Mouse (Mus musculus): Measurements from ENCODE around the gene Serinc5. TPM values are rescaled to one million over a fixed set of nuclear protein-coding genes. Genes with fewer than 3 reads are reported as not detected.

Gene Serinc5
- polyA plus RNA-seq, 1 experiment from 2014 or later = 10.6 TPM

DNA sequence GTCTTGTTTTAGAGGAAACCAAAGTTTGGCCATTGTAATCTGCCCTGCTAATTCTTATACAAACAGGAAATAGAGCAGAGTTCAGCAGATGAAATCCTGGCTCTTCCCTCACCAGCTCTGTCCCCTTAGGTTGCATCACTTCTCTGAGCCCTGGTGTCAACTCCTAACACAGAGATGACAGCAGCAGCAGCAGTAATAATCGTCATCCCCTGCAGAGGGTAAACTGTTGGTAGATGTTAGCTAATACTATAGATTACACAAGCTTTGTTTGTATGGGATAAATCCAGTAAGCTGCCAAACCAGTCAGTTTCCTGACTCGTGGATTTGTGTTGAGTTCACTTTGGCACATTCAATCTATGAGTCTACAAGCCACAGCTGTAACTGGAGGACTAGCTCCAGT lies 40.1 kb downstream of the Serinc5 start:
- Histone ChIP-seq H3K9me3 (replicated peaks) (no peaks in the 10 kb centered on the region), H3K4me3 (no peak overlapping the region), H3K4me1 (peaks cover 13% of the 10 kb centered on the region), H3K36me3 (no peaks in the 10 kb centered on the region), H3K27me3 (ENCODE audit: low read depth, poor library complexity, severe bottlenecking) (no peaks in the 10 kb centered on the region), H3K27ac (replicated peaks) (no peak overlapping the region)
- DNase-seq (ENCODE audit: low spot score) = no peak
- WGBS = 73% methylated on average over 2 of the region's 2 CpGs

DNA sequence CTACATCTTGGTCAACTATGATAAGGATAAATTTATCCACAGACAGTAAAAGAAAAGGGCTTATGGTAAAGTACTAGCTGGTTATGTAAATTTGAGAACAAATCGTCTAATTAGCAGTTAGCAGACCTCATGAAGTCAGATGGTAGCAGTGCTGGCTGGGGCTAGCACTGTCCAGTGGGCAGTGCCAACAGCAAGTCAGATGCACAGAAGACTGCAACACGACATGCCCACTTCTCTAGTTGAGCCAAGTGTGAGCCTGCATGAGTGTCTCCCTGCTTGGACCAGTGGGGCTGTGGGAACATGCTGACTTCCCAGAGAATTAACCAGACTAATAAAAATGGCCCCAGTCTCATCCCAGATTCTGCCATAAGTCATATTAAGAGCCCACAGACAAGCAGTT lies 41.6 kb downstream of the Serinc5 start:
- Histone ChIP-seq H3K4me3 (no peak overlapping the region), H3K27ac (replicated peaks) (no peak overlapping the region), H3K36me3 (no peaks in the 10 kb centered on the region), H3K9me3 (replicated peaks) (no peaks in the 10 kb centered on the region), H3K27me3 (ENCODE audit: low read depth, poor library complexity, severe bottlenecking) (no peaks in the 10 kb centered on the region), H3K4me1 (peaks cover 20% of the 10 kb centered on the region)
- WGBS = 74% methylated on average over 2 of the region's 2 CpGs
- no peak for DNase-seq (ENCODE audit: low spot score)

DNA sequence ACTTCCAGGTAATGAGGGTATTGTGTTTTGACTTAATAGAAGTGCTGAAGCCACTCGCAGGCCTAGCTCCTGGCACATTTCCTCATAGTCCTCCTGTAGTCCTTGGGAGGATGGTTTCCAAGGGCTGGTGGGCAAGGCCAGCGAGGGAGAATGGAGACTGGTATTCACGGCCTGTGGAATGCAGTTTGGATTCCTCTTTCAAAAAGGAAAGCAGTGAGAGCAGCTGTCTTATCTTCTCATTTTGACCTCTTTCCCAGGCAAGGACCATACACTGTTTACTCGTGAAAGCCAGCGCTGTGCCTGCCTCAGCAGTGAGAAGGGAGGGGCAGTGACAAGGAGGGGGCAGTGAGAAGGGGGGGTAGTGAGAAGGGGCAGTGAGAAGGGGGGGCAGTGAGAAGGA lies 42.4 kb downstream of the Serinc5 start:
- H3K36me3 ChIP-seq = no peaks in the 10 kb centered on the region
- H3K9me3 ChIP-seq (replicated peaks) = no peaks in the 10 kb centered on the region
- H3K27ac ChIP-seq (replicated peaks) = peak overlapping the region; percentile 49
- H3K4me1 ChIP-seq = peaks cover 28% of the 10 kb centered on the region
- 40% methylated on average over 5 of the region's 5 CpGs for WGBS
- H3K27me3 ChIP-seq (ENCODE audit: low read depth, poor library complexity, severe bottlenecking) = no peaks in the 10 kb centered on the region
- no peak for DNase-seq (ENCODE audit: low spot score)
- no peak overlapping the region for H3K4me3 ChIP-seq

DNA sequence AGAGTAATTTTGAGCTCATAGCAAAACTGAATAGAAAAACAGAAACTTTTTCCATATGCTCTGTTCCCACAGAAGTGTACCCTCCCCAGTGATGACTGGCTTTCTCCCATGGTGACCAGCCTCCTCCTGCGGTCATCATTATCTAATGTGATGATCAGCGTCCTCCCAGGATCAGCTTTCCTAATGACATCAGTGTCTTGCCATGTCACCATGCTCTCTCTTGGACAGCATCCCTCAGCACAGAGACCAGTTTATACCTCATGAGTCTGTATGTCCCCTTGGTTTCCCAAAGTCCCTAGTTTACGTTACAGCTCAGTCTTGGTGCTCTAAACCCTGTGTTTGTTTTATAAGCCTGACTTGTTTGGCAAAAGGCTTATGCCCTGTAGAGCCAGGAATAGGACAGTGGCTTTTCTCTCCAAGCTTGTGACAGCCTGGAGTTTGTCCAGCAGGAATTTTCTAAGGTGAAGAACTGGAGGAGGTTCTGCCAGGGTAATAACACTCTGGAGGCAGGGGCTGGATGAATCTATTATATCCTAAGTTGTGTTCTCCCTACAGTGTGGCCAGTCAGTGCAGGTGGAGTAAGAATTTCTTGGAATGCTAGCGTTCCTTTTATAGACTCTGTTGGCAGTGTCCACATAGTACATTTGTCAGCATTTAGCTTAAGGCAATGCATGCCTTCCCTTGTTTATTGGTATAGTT lies 46.1 kb downstream of the Serinc5 start:
- Histone ChIP-seq H3K4me1 (peaks cover 30% of the 10 kb centered on the region), H3K27ac (replicated peaks) (no peak overlapping the region), H3K4me3 (no peak overlapping the region), H3K36me3 (peaks cover 7% of the 10 kb centered on the region; the same call in 1 of the 2 replicates), H3K27me3 (ENCODE audit: low read depth, poor library complexity, severe bottlenecking) (no peaks in the 10 kb centered on the region), H3K9me3 (replicated peaks) (no peaks in the 10 kb centered on the region)
- DNase-seq (ENCODE audit: low spot score) = no peak
- 74% methylated on average over 4 of the region's 4 CpGs for WGBS

- no peak overlapping the region for H3K4me3 ChIP-seq
- H3K36me3 ChIP-seq = peaks cover 7% of the 10 kb centered on the region; the same call in 1 of the 2 replicates
- DNase-seq (ENCODE audit: low spot score) = no peak
- H3K27me3 ChIP-seq (ENCODE audit: low read depth, poor library complexity, severe bottlenecking) = no peaks in the 10 kb centered on the region
- WGBS = 85% methylated on average over 3 of the region's 3 CpGs
- peaks cover 25% of the 10 kb centered on the region for H3K4me1 ChIP-seq
- H3K9me3 ChIP-seq (replicated peaks) = no peaks in the 10 kb centered on the region
- H3K27ac ChIP-seq (replicated peaks) = no peak overlapping the region
These were observed 48.7 kb downstream of the Serinc5 start for GRCm38 (mm10) chr13:92659611-92660010.

GRCm38 (mm10) chr13:92662555-92663286 lies 51.8 kb downstream of the Serinc5 start:
- Histone ChIP-seq H3K27me3 (ENCODE audit: low read depth, poor library complexity, severe bottlenecking) (no peaks in the 10 kb centered on the region), H3K27ac (replicated peaks) (no peak overlapping the region), H3K4me1 (peaks cover 15% of the 10 kb centered on the region), H3K36me3 (peaks cover 7% of the 10 kb centered on the region; the same call in 1 of the 2 replicates), H3K9me3 (replicated peaks) (no peaks in the 10 kb centered on the region), H3K4me3 (no peak overlapping the region)
- DNase-seq (ENCODE audit: low spot score) = no peak
- WGBS = 76% methylated on average over 8 of the region's 8 CpGs

- H3K9me3 ChIP-seq (replicated peaks) = no peaks in the 10 kb centered on the region
- peaks cover 4% of the 10 kb centered on the region for H3K4me1 ChIP-seq
- H3K36me3 ChIP-seq = peaks cover 7% of the 10 kb centered on the region; the same call in 1 of the 2 replicates
- H3K27ac ChIP-seq (replicated peaks) = no peak overlapping the region
- H3K27me3 ChIP-seq (ENCODE audit: low read depth, poor library complexity, severe bottlenecking) = no peaks in the 10 kb centered on the region
- H3K4me3 ChIP-seq = no peak overlapping the region
- no peak for DNase-seq (ENCODE audit: low spot score)
- WGBS = 87% methylated on average over 4 of the region's 4 CpGs
These were observed 54.1 kb downstream of the Serinc5 start for GRCm38 (mm10) chr13:92665008-92665407.

DNA sequence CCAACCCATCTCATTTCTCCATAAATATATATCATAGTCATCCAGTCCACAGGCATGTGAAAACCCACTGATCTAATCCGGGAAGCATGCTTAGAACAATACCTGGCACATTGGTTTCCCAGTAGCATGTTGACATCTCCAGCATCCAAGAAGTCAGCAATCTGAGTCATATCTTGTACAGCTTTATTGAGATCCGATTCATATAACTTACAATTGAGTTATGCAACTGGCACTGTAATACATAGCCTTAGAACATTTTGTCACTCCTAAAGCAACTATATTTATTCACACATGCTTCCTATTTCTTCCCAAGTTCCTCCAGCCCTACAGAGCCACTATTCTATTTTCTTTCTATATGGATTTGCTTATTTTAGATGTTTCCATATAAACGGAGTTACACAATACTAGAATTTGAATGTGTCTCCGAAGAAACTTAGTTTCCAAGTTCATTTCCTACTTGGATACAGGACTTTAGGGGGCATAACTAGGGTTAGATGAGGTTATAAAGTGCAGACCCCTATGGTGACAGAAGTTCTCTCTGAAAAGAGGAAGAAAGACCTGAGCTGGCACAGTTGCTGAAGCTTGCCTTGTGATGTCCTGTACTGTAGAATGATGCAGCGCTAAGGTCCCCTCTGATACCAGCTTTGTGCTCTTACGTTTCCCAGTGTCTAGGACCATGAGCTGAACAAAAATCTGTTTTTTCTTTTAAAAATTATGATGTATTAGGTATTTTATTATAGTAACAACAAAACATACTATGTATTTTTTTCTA lies 57.5 kb downstream of the Serinc5 start:
- Histone ChIP-seq H3K36me3 (no peaks in the 10 kb centered on the region), H3K27ac (replicated peaks) (no peak overlapping the region), H3K9me3 (replicated peaks) (no peaks in the 10 kb centered on the region), H3K4me3 (no peak overlapping the region), H3K27me3 (ENCODE audit: low read depth, poor library complexity, severe bottlenecking) (no peaks in the 10 kb centered on the region), H3K4me1 (no peaks in the 10 kb centered on the region; the same call in 1 of the 2 replicates)
- WGBS = 92% methylated on average over 6 of the region's 6 CpGs
- DNase-seq (ENCODE audit: low spot score) = no peak

- Histone ChIP-seq H3K4me3 (no peak overlapping the region), H3K9me3 (replicated peaks) (no peaks in the 10 kb centered on the region), H3K27ac (replicated peaks) (no peak overlapping the region), H3K36me3 (no peaks in the 10 kb centered on the region), H3K27me3 (ENCODE audit: low read depth, poor library complexity, severe bottlenecking) (no peaks in the 10 kb centered on the region), H3K4me1 (peaks cover 3% of the 10 kb centered on the region; the same call in 1 of the 2 replicates)
- 80% methylated on average over 1 of the region's 1 CpGs for WGBS
- no peak for DNase-seq (ENCODE audit: low spot score)
These were observed 60.8 kb downstream of the Serinc5 start for GRCm38 (mm10) chr13:92671727-92672126.

DNA sequence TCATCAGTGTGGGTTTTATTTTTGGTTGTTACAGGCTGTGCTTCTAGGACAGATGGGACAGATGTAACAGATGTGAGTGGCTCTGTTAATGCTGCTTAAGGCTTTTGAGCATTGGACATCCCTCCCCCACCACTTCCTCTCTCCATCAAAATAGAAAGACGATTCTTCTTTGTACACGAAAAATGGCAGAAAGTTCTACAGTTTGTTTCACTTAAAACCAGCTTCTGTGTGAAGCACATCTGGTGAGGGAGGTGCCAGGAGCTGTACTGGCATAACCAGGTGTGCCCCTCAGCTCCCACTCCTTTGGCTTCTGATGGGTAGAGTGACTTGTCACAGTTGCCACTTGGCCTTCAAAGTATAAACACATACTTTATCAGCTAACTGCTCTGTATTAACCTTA lies 63.8 kb downstream of the Serinc5 start:
- 81% methylated on average over 2 of the region's 2 CpGs for WGBS
- no peaks in the 10 kb centered on the region for H3K27me3 ChIP-seq (ENCODE audit: low read depth, poor library complexity, severe bottlenecking)
- DNase-seq (ENCODE audit: low spot score) = no peak
- H3K9me3 ChIP-seq (replicated peaks) = no peaks in the 10 kb centered on the region
- H3K4me3 ChIP-seq = no peak overlapping the region
- H3K4me1 ChIP-seq = peaks cover 16% of the 10 kb centered on the region
- no peaks in the 10 kb centered on the region for H3K36me3 ChIP-seq
- no peak overlapping the region for H3K27ac ChIP-seq (replicated peaks)

GRCm38 (mm10) chr13:92675308-92675707 lies 64.4 kb downstream of the Serinc5 start:
- Histone ChIP-seq H3K36me3 (no peaks in the 10 kb centered on the region), H3K9me3 (replicated peaks) (no peaks in the 10 kb centered on the region), H3K4me3 (no peak overlapping the region), H3K27me3 (ENCODE audit: low read depth, poor library complexity, severe bottlenecking) (no peaks in the 10 kb centered on the region), H3K27ac (replicated peaks) (no peak overlapping the region), H3K4me1 (peaks cover 17% of the 10 kb centered on the region)
- 81% methylated on average over 3 of the region's 3 CpGs for WGBS
- DNase-seq (ENCODE audit: low spot score) = no peak

DNA sequence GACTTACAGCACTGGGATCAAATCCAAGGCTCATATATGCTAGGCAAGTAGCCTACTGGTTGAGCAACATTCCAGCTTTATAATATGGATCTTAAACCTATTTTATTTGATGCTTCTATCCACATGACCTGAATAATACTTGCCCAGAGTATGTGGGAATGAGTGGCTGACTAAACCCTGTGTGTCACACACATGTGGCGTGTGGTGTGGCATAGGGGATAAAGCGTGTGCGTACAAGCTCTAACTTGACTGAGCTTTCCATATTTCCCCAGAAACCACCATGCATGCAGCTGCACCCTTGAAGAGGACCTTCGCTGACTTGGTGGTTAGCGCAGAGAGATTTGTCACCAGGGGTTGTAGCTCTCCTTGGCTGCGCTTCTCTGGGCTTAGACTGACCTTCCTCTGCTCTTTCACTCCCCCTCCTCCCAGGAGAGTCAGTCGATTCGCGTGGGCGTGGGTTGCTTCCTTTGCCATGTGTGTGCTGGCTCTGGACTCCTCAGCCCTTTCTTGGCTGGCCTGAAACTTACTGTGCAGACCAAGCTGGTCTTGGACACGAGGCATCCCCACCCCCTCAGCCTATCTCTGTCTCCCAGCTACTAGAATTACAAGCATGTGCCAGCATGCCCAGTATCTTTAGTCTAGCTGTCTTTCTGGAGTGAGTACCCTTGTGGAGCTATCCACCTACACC lies 65.2 kb downstream of the Serinc5 start:
- no peaks in the 10 kb centered on the region for H3K36me3 ChIP-seq
- H3K4me1 ChIP-seq = peaks cover 17% of the 10 kb centered on the region
- H3K4me3 ChIP-seq = no peak overlapping the region
- H3K27me3 ChIP-seq (ENCODE audit: low read depth, poor library complexity, severe bottlenecking) = no peaks in the 10 kb centered on the region
- peak overlapping the region; percentile 28; the same call in 1 of the 2 replicates for H3K27ac ChIP-seq (replicated peaks)
- H3K9me3 ChIP-seq (replicated peaks) = no peaks in the 10 kb centered on the region
- DNase-seq (ENCODE audit: low spot score) = no peak
- WGBS = 85% methylated on average over 11 of the region's 11 CpGs
